Mouse (Mus musculus): ENCODE measurements at regions not wholly inside any gene's neighbourhood (a gene's known extent, or its start where the extent isn't known, plus 50 kb on each side); places are given as distances from the start of the nearest gene placed in this dataset.

GRCm38 (mm10) chr7:111256199-111256598, 173.4 kb upstream of the Eif4g2 start:
- TF ChIP-seq CTCF (IDR thresholded peaks at IDR 0.05; ENCODE audit: extremely low read depth, insufficient read length, insufficient replicate concordance, low read depth, low read length) = no peak
- TF ChIP-seq POLR2A (IDR thresholded peaks at IDR 0.05; ENCODE audit: low read depth, low read length) = no peak
